Mouse (Mus musculus) layer of hippocampus, adult 9-11 months (tissue): ENCODE measurements around the gene Gli3.

Experiments used
- DNase-seq: peaks from one replicate; pipeline ENCODE4 v3.0.0; 2022

Gene Gli3

GRCm38 (mm10) chr13:15498338-15498737 lies 35.3 kb downstream of the Gli3 start:
- DNase-seq = no peak

GRCm38 (mm10) chr13:15510925-15511324 lies 47.9 kb downstream of the Gli3 start:
- no peak for DNase-seq

GRCm38 (mm10) chr13:15513114-15513513 lies 50.1 kb downstream of the Gli3 start:
- no peak for DNase-seq

- DNase-seq = no peak
Observed at GRCm38 (mm10) chr13:15514082-15514481, 51.0 kb downstream of the Gli3 start.

GRCm38 (mm10) chr13:15517048-15517760 lies 54.2 kb downstream of the Gli3 start:
- no peak for DNase-seq

GRCm38 (mm10) chr13:15520353-15520752 lies 57.3 kb downstream of the Gli3 start:
- no peak for DNase-seq

GRCm38 (mm10) chr13:15522153-15522552 lies 59.1 kb downstream of the Gli3 start:
- no peak for DNase-seq

GRCm38 (mm10) chr13:15524208-15524607 lies 61.2 kb downstream of the Gli3 start:
- DNase-seq = no peak

GRCm38 (mm10) chr13:15526691-15527090 lies 63.7 kb downstream of the Gli3 start:
- no peak for DNase-seq

GRCm38 (mm10) chr13:15531568-15531967 lies 68.5 kb downstream of the Gli3 start:
- no peak for DNase-seq

- DNase-seq = no peak
Observed at GRCm38 (mm10) chr13:15537206-15537605, 74.2 kb downstream of the Gli3 start.

GRCm38 (mm10) chr13:15537611-15538010 lies 74.6 kb downstream of the Gli3 start:
- no peak for DNase-seq

- no peak for DNase-seq
Observed at GRCm38 (mm10) chr13:15538389-15538788, 75.4 kb downstream of the Gli3 start.

- no peak for DNase-seq
Observed at GRCm38 (mm10) chr13:15542053-15542452, 79.0 kb downstream of the Gli3 start.

- no peak for DNase-seq
Observed at GRCm38 (mm10) chr13:15543169-15543887, 80.3 kb downstream of the Gli3 start.

GRCm38 (mm10) chr13:15543888-15544640 lies 81.0 kb downstream of the Gli3 start:
- DNase-seq = peak; percentile 38

GRCm38 (mm10) chr13:15545346-15545896 lies 82.4 kb downstream of the Gli3 start:
- DNase-seq = peak; percentile 36

- no peak for DNase-seq
Observed at GRCm38 (mm10) chr13:15546258-15546657, 83.2 kb downstream of the Gli3 start.

GRCm38 (mm10) chr13:15549466-15549865 lies 86.4 kb downstream of the Gli3 start:
- DNase-seq = no peak

- no peak for DNase-seq
Observed at GRCm38 (mm10) chr13:15550027-15550602, 87.1 kb downstream of the Gli3 start.

- no peak for DNase-seq
Observed at GRCm38 (mm10) chr13:15550731-15551130, 87.7 kb downstream of the Gli3 start.

- no peak for DNase-seq
Observed at GRCm38 (mm10) chr13:15552009-15552408, 89.0 kb downstream of the Gli3 start.

GRCm38 (mm10) chr13:15556646-15557098 lies 93.6 kb downstream of the Gli3 start:
- peak; percentile 10 for DNase-seq
